Mouse (Mus musculus): Measurements from ENCODE around the gene Serinc5.

Gene Serinc5

GRCm38 (mm10) chr13:92738821-92739220 is 127.9 kb downstream of the Serinc5 start:
- no peak for DNase-seq (ENCODE audit: inconsistent age in 2 of 2, low spot score in 1 of 2)

GRCm38 (mm10) chr13:92739858-92740257 is 129.0 kb downstream of the Serinc5 start:
- DNase-seq (ENCODE audit: inconsistent age in 2 of 2, low spot score in 1 of 2) = no peak

GRCm38 (mm10) chr13:92740671-92741270 is 129.9 kb downstream of the Serinc5 start:
- DNase-seq (ENCODE audit: inconsistent age in 2 of 2, low spot score in 1 of 2) = peak; percentile 27 to 77

- no peak for DNase-seq (ENCODE audit: inconsistent age in 2 of 2, low spot score in 1 of 2)
Measured at GRCm38 (mm10) chr13:92742886-92743285, 132.0 kb downstream of the Serinc5 start.

- DNase-seq (ENCODE audit: inconsistent age in 2 of 2, low spot score in 1 of 2) = no peak
Measured at GRCm38 (mm10) chr13:92743337-92743736, 132.4 kb downstream of the Serinc5 start.

GRCm38 (mm10) chr13:92750976-92751518 is 140.2 kb downstream of the Serinc5 start:
- peak; percentile 69 to 88 for DNase-seq (ENCODE audit: inconsistent age in 2 of 2, low spot score in 1 of 2)

GRCm38 (mm10) chr13:92751726-92752565 is 141.1 kb downstream of the Serinc5 start:
- peak; percentile 92 to 97 for DNase-seq (ENCODE audit: inconsistent age in 2 of 2, low spot score in 1 of 2)

GRCm38 (mm10) chr13:92753676-92754075 is 142.8 kb downstream of the Serinc5 start:
- no peak for DNase-seq (ENCODE audit: inconsistent age in 2 of 2, low spot score in 1 of 2)

- DNase-seq (ENCODE audit: inconsistent age in 2 of 2, low spot score in 1 of 2) = no peak
Measured at GRCm38 (mm10) chr13:92755036-92755435, 144.1 kb downstream of the Serinc5 start.

GRCm38 (mm10) chr13:92757972-92758585 is 147.2 kb downstream of the Serinc5 start:
- DNase-seq (ENCODE audit: inconsistent age in 2 of 2, low spot score in 1 of 2) = no peak

GRCm38 (mm10) chr13:92759096-92759495 is 148.2 kb downstream of the Serinc5 start:
- DNase-seq (ENCODE audit: inconsistent age in 2 of 2, low spot score in 1 of 2) = no peak

- no peak for DNase-seq (ENCODE audit: inconsistent age in 2 of 2, low spot score in 1 of 2)
Measured at GRCm38 (mm10) chr13:92760519-92760918, 149.6 kb downstream of the Serinc5 start.

Data from adrenal gland, adult (tissue).